Mouse (Mus musculus): Measurements from ENCODE around the gene Osbpl9. TPM values are rescaled to one million over a fixed set of nuclear protein-coding genes. Genes with fewer than 3 reads are reported as not detected.

The Osbpl9 gene
- polyA plus RNA-seq, 1 experiment from 2014 or later = 32.5 TPM

GRCm38 (mm10) chr4:109173369-109173768 lies 28.7 kb downstream of the Osbpl9 start:
- Histone ChIP-seq H3K4me2 (replicated peaks; ENCODE audit: low read depth) (no peak overlapping the region), H3K27ac (ENCODE audit: low read depth, low read length) (no peak overlapping the region), H3K9me3 (ENCODE audit: control insufficient read depth) (no peaks in the 10 kb centered on the region), H3K36me3 (ENCODE audit: control insufficient read depth, insufficient read depth) (no peaks in the 10 kb centered on the region), H3K9ac (ENCODE audit: low read depth, low read length) (no peak overlapping the region), H3K4me1 (replicated peaks; ENCODE audit: control insufficient read depth, insufficient read depth, low read length) (no peaks in the 10 kb centered on the region), H3K27me3 (replicated peaks; ENCODE audit: control insufficient read depth, insufficient read depth, low read length) (no peaks in the 10 kb centered on the region), H3K4me3 (ENCODE audit: low read depth, low read length) (no peak overlapping the region)
- ATAC-seq = no peak
- WGBS = 74% methylated on average over 4 of the region's 4 CpGs
- TF ChIP-seq CTCF (IDR thresholded peaks at IDR 0.05; ENCODE audit: low read depth) = no peak

GRCm38 (mm10) chr4:109165521-109166173 lies 36.4 kb downstream of the Osbpl9 start:
- Histone ChIP-seq H3K9me3 (ENCODE audit: control insufficient read depth) (no peaks in the 10 kb centered on the region), H3K4me3 (ENCODE audit: low read depth, low read length) (no peak overlapping the region), H3K36me3 (ENCODE audit: control insufficient read depth, insufficient read depth) (no peaks in the 10 kb centered on the region; the same call in 1 of the 2 replicates), H3K27me3 (replicated peaks; ENCODE audit: control insufficient read depth, insufficient read depth, low read length) (no peaks in the 10 kb centered on the region), H3K9ac (ENCODE audit: low read depth, low read length) (no peak overlapping the region), H3K27ac (ENCODE audit: low read depth, low read length) (no peak overlapping the region), H3K4me1 (replicated peaks; ENCODE audit: control insufficient read depth, insufficient read depth, low read length) (no peaks in the 10 kb centered on the region), H3K4me2 (replicated peaks; ENCODE audit: low read depth) (no peak overlapping the region)
- TF ChIP-seq CTCF (IDR thresholded peaks at IDR 0.05; ENCODE audit: low read depth) = peak; percentile 90
- ATAC-seq = no peak
- WGBS = 33% methylated on average over 12 of the region's 12 CpGs

- WGBS = 36% methylated on average over 24 of the region's 24 CpGs
- Histone ChIP-seq H3K9ac (ENCODE audit: low read depth, low read length) (0 out of 2 replicates have a peak overlapping the region, but pooled peaks have one; percentile 7), H3K9me3 (ENCODE audit: control insufficient read depth) (no peaks in the 10 kb centered on the region), H3K27me3 (replicated peaks; ENCODE audit: control insufficient read depth, insufficient read depth, low read length) (no peaks in the 10 kb centered on the region), H3K4me3 (ENCODE audit: low read depth, low read length) (no peak overlapping the region), H3K4me1 (replicated peaks; ENCODE audit: control insufficient read depth, insufficient read depth, low read length) (no peaks in the 10 kb centered on the region), H3K4me2 (replicated peaks; ENCODE audit: low read depth) (peak overlapping the region; percentile 47), H3K36me3 (ENCODE audit: control insufficient read depth, insufficient read depth) (no peaks in the 10 kb centered on the region), H3K27ac (ENCODE audit: low read depth, low read length) (no peak overlapping the region)
- ATAC-seq = no peak
- TF ChIP-seq CTCF (IDR thresholded peaks at IDR 0.05; ENCODE audit: low read depth) = no peak
Measured at GRCm38 (mm10) chr4:109156481-109157261, 45.4 kb downstream of the Osbpl9 start.

- H3K27ac ChIP-seq (ENCODE audit: low read depth, low read length) = no peak overlapping the region
- no peak for TF ChIP-seq CTCF (IDR thresholded peaks at IDR 0.05; ENCODE audit: low read depth)
- no peak overlapping the region for H3K9ac ChIP-seq (ENCODE audit: low read depth, low read length)
- 73% methylated on average over 6 of the region's 6 CpGs for WGBS
- H3K4me1 ChIP-seq (replicated peaks; ENCODE audit: control insufficient read depth, insufficient read depth, low read length) = no peaks in the 10 kb centered on the region
- no peaks in the 10 kb centered on the region for H3K9me3 ChIP-seq (ENCODE audit: control insufficient read depth)
- no peak for ATAC-seq
- no peaks in the 10 kb centered on the region for H3K36me3 ChIP-seq (ENCODE audit: control insufficient read depth, insufficient read depth)
- no peaks in the 10 kb centered on the region for H3K27me3 ChIP-seq (replicated peaks; ENCODE audit: control insufficient read depth, insufficient read depth, low read length)
- H3K4me3 ChIP-seq (ENCODE audit: low read depth, low read length) = no peak overlapping the region
- H3K4me2 ChIP-seq (replicated peaks; ENCODE audit: low read depth) = peak overlapping the region; percentile 47; the same call in 1 of the 2 replicates
Measured at GRCm38 (mm10) chr4:109156073-109156472, 46.0 kb downstream of the Osbpl9 start.

GRCm38 (mm10) chr4:109150214-109150613 lies 51.9 kb downstream of the Osbpl9 start:
- H3K27ac ChIP-seq (ENCODE audit: low read depth, low read length) = no peak overlapping the region
- no peaks in the 10 kb centered on the region for H3K4me1 ChIP-seq (replicated peaks; ENCODE audit: control insufficient read depth, insufficient read depth, low read length)
- no peak for ATAC-seq
- no peak overlapping the region for H3K4me2 ChIP-seq (replicated peaks; ENCODE audit: low read depth)
- 60% methylated on average over 2 of the region's 2 CpGs for WGBS
- H3K36me3 ChIP-seq (ENCODE audit: control insufficient read depth, insufficient read depth) = no peaks in the 10 kb centered on the region
- H3K9ac ChIP-seq (ENCODE audit: low read depth, low read length) = no peak overlapping the region
- no peak for TF ChIP-seq CTCF (IDR thresholded peaks at IDR 0.05; ENCODE audit: low read depth)
- no peaks in the 10 kb centered on the region for H3K9me3 ChIP-seq (ENCODE audit: control insufficient read depth)
- H3K4me3 ChIP-seq (ENCODE audit: low read depth, low read length) = no peak overlapping the region
- H3K27me3 ChIP-seq (replicated peaks; ENCODE audit: control insufficient read depth, insufficient read depth, low read length) = no peaks in the 10 kb centered on the region

GRCm38 (mm10) chr4:109149411-109149810 lies 52.7 kb downstream of the Osbpl9 start:
- H3K9ac ChIP-seq (ENCODE audit: low read depth, low read length) = no peak overlapping the region
- no peaks in the 10 kb centered on the region for H3K27me3 ChIP-seq (replicated peaks; ENCODE audit: control insufficient read depth, insufficient read depth, low read length)
- H3K9me3 ChIP-seq (ENCODE audit: control insufficient read depth) = no peaks in the 10 kb centered on the region
- H3K4me3 ChIP-seq (ENCODE audit: low read depth, low read length) = no peak overlapping the region
- ATAC-seq = no peak
- WGBS = 88% methylated on average over 2 of the region's 2 CpGs
- H3K4me1 ChIP-seq (replicated peaks; ENCODE audit: control insufficient read depth, insufficient read depth, low read length) = no peaks in the 10 kb centered on the region
- no peak overlapping the region for H3K27ac ChIP-seq (ENCODE audit: low read depth, low read length)
- H3K4me2 ChIP-seq (replicated peaks; ENCODE audit: low read depth) = no peak overlapping the region
- H3K36me3 ChIP-seq (ENCODE audit: control insufficient read depth, insufficient read depth) = no peaks in the 10 kb centered on the region
- no peak for TF ChIP-seq CTCF (IDR thresholded peaks at IDR 0.05; ENCODE audit: low read depth)

Data from intestine, postnatal 0 days (tissue).